Mouse (Mus musculus): Measurements from ENCODE around the gene Heatr1.

DNA sequence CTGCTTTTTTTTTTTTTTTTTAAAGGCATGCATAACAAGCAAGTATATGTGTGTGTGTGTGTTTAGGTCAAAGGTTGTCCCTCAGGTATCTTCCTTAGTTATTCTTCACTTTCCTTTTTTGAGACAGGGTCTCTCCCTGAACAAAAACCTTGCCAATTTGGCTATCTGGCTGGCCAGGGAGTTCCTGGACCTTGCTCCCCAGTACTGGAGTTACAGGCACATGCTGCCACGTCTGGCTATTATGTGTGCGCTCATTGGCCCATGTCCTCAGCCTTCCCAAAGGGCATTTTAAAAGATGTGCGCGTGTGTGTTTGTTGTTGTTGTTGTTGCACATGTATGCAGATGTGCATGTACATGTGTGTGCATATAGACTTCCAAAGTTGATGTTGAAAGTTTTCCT lies 82.1 kb downstream of the Heatr1 start:
- TF ChIP-seq POLR2A (IDR thresholded peaks at IDR 0.05; ENCODE audit: extremely low read depth, insufficient read depth, low read length), result no peak
- TF ChIP-seq CTCF (IDR thresholded peaks at IDR 0.05; ENCODE audit: extremely low read depth, insufficient read depth, low read length), result no peak
